Mouse (Mus musculus) left cerebral cortex, adult 2 months (tissue): ENCODE results near the gene Tnrc6b. TPM values are rescaled to one million over a fixed set of nuclear protein-coding genes. Genes with fewer than 3 reads are reported as not detected.
A peak's percentile ranks its signal among the peaks of the same experiment; 100 is the strongest.

ENCODE experiments used
- DNase-seq, 2 experiments: peaks; one replicate each; pipeline ENCODE4 v3.0.0; 2021 to 2022; ENCODE audit warnings: low spot score in 2 of 2, mixed read lengths in 1 of 2; ENCODE audit errors: extremely low spot score in 1 of 2
- H3K27ac ChIP-seq: fragments of 200-600 bp; 2 replicates; pipeline ENCODE4 v1.8.1; 2022
- H3K4me3 ChIP-seq: fragments of 200-600 bp; 2 replicates; pipeline ENCODE4 v1.8.1; 2022
- CTCF ChIP-seq: fragments of 200-600 bp; IDR thresholded peaks from 2 replicates; pipeline ENCODE4 v1.8.1; 2022; ENCODE audit warnings: antibody characterized with exemption, mild to moderate bottlenecking, moderate library complexity
- intact Hi-C: fragments of 180-260 bp; cut with DNase I; formaldehyde crosslinking; loops from one replicate; pipeline ENCODE4 v1.15.1; 2025
- total RNA-seq, 2 experiments: library from RNA; stranded (reverse); gene quantifications; 2 replicates each; pipeline ENCODE4 v1.2.3; 2021

Gene Tnrc6b
- total RNA-seq, 2 experiments from 2014 or later, result 118 to 120 TPM

DNA sequence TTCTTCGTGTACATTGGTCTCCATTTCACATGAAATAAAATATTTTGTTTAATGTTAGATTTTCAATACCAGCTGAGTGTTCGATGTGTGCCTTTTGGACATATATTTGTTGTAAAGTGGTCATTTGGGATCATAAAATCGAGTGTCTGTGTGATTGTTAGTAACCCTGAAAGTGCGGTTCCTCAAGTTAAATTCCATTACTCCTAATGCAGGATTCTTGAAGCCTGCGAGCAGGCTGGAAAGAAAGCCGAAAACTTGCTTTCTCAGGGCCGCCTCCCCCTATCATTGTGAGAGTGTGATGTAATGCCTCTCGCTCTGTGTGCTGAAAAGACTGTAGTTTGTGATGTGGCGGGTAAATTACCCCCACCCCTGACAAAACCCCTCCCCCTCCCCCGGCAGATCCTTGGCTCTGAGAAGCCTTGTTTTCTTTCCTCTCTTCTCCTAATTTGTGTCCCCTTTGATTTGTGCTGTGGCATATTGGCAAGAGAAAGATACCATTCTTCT lies 88.6 kb downstream of the Tnrc6b start:
- H3K4me3 ChIP-seq, result peak overlapping the region; percentile 89
- peak; percentile 29 to 44 for DNase-seq
- H3K27ac ChIP-seq, result peak overlapping the region; percentile 88
- TF ChIP-seq CTCF, result no peak
- intact Hi-C loops, result loop anchor here (2.0 to 5.0 kb wide), 3 partner anchors 78 to 542 kb away; partner anchors contain the start of genes Atf4 and Tnrc6b

DNA sequence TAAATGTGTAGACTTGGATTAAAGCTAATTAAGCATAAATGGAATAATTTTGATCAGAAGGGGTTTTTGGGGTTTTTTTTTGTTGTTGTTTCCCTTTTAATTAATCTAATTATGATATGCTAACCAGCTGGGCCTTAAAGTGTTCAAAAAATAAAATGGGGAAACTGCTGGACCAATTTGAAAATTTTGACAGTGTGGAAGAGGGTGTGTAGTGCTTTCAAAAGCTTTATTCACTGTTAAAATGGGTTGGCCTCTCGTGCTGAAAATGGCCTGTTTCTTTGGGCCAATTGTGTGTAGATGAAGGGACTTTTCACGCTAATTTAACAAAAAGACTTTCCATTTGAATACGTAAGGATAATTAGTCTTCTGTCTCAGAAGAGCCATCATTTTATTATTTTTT lies 89.1 kb downstream of the Tnrc6b start:
- intact Hi-C loops, result no loop called here
- H3K4me3 ChIP-seq, result peak overlapping the region; percentile 89
- no peak for DNase-seq
- TF ChIP-seq CTCF, result no peak
- peak overlapping the region; percentile 88 for H3K27ac ChIP-seq

DNA sequence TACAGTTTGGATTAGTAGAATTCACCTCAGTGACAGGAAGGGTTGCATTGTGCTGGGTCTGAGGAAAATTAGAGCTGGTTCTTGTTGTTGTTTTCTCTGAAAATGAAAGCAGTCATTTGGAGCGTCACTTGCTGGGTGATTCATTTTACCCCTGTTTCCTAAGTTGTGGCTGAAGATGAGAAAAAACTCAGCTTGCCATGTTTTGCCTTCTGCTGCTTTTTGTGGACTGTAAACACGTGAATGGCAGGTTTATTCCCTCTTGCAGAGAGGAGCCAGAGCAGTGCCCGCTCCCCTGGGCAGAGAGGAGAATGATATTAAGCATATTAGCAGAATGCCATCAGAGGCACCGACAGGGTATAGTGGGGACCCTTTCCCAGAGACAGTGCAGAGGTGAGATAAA lies 89.7 kb downstream of the Tnrc6b start:
- TF ChIP-seq CTCF, result no peak
- intact Hi-C loops, result no loop called here
- peak overlapping the region; percentile 88; the same call in 1 of the 2 replicates for H3K27ac ChIP-seq
- peak overlapping the region; percentile 89 for H3K4me3 ChIP-seq
- no peak for DNase-seq

DNA sequence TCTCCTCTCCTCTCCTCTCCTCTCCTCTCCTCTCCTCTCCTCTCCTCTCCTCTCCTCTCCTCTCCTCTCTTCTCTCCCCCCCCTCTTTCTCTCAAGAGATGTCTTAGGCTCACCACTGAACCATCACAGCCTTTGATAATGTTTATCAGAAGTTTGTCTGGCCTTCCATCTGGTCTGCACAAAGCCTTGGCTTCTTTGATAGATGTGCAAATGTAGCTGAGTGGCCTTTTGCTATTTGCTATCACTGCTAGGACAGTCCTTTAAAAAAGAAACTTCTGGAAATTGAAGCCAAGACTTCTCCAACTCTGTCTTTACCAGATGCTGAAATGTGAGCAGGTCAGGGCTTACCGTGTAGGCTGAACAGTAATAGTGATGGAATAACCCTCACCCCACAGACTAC lies 90.5 kb downstream of the Tnrc6b start:
- intact Hi-C loops, result no loop called here
- DNase-seq, result no peak
- Histone ChIP-seq H3K27ac (no peak overlapping the region), H3K4me3 (no peak overlapping the region)
- TF ChIP-seq CTCF, result no peak

DNA sequence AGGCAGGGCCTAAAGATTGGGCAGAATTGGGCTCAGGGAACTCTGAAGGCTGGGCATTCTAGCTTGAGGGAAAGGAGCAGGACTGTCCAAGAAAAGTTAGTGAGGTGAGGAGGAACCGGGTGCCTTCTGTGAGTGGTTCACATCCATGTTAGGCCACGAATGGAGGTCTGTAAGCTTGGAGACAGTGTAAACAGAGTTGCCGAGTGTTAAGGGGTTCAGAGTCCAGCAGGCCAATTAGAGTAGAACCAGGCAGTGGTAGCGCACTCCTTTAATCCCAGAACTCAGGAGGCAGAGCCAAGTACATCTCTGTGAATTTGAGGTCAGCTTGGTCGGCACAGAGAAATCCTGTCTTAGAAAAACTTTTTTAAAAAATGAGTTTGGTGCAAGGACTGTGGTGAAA lies 96.0 kb downstream of the Tnrc6b start:
- intact Hi-C loops, result no loop called here
- TF ChIP-seq CTCF, result no peak
- Histone ChIP-seq H3K4me3 (no peak overlapping the region), H3K27ac (no peak overlapping the region)
- DNase-seq, result no peak

DNA sequence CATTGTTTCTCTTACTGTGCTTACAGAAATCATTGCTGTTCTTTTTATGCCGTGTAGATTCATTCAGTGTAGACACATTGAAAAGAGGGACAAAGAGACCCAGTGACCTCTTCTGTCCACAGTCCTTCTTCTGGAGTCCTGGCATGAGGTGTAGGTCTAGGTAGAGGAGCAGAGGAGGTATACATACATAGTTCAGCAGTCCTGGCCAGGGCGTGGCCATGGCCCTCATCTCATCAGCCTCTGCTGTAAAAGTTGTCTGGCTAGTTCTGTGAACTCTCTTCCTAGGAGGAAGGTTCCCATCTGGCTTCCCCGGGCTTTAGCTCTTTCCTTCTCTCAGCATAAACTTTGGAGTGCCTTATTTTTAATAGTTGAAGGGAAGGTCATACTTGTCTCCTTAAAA lies 99.1 kb downstream of the Tnrc6b start:
- intact Hi-C loops, result no loop called here
- no peak overlapping the region for H3K4me3 ChIP-seq
- no peak for TF ChIP-seq CTCF
- H3K27ac ChIP-seq, result no peak overlapping the region
- no peak for DNase-seq

DNA sequence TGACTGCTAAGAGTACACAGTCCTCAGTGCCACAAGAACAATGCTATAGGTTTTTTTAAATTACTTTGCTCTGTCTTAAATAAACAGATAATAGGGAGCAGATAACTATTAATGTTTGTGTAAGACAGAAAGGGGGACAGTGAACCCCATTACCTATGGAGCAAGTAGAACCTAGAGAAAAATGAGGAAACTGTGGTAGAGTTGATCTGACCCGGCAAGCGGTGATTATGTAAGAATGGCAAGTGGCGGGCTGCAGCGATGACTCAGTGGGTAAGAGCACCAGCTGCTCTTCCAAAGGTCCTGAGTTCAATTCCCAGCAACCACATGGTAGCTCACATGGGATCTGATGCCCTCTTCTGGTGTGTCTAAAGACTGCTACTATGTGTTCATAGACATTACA lies 101.7 kb downstream of the Tnrc6b start:
- Histone ChIP-seq H3K27ac (no peak overlapping the region), H3K4me3 (no peak overlapping the region)
- TF ChIP-seq CTCF, result peak; percentile 5
- no peak for DNase-seq
- intact Hi-C loops, result no loop called here

DNA sequence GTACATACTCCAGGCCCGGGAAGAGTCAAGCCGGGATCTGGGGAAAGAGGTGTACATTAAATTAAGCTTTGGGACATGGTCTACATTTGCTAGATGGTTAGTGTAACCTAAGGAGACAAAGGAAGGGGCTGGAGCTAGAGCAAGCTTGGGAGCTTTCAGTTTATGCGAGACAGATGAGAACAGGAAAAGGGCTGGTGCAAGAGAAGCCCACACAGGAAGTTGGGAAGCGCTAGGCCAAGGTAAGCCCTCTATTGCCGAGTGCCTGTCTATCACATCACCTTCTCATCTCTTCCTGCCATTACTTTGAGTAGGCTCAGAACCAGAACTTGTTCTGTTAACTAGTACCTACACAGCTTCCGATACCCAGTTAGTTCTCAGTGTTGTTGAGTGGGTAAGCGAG lies 103.7 kb downstream of the Tnrc6b start:
- no peak overlapping the region for H3K4me3 ChIP-seq
- DNase-seq, result no peak
- no peak overlapping the region for H3K27ac ChIP-seq
- TF ChIP-seq CTCF, result no peak
- intact Hi-C loops, result no loop called here

DNA sequence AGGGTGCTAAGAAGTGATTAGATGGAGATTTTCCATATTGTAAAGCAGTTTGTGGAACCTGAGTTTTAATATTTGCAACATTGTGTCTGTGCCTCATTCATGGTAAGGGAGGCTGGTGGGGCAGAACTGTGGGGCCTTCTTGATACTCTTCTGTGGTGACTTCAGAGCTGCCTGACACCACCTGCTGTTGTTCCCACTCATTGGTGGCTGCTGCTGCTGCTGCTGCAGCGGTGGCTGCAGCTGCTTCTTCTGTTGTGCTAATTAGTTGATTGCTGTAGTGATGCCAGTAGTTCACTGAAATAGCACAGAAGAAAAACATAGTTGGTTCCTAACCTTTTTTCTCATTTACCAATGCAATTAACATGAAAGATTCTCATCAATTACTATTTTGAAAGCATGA lies 111.2 kb downstream of the Tnrc6b start:
- Histone ChIP-seq H3K27ac (no peak overlapping the region), H3K4me3 (no peak overlapping the region)
- no peak for TF ChIP-seq CTCF
- DNase-seq, result no peak
- intact Hi-C loops, result no loop called here

DNA sequence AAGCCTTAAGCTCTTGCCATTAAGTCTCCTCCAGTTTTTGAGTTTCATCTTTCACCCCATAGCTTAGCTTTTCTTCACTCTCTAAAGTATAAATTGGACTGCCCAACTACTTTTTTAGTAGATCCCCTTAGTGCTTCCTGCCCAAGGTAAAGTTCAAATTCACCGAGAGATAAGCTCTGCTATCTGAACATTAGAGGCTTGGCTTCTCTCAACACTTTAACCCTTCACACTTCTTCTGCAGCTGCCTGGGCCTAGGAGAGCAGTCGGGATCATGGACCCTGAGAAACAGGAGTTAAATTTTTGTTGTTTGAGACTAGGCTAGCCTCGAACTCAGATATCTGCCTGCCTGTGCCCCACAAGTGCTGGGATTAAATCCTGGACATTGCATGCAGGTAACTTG lies 120.1 kb downstream of the Tnrc6b start:
- no peak overlapping the region for H3K4me3 ChIP-seq
- H3K27ac ChIP-seq, result no peak overlapping the region
- no peak for TF ChIP-seq CTCF
- intact Hi-C loops, result no loop called here
- DNase-seq, result no peak

DNA sequence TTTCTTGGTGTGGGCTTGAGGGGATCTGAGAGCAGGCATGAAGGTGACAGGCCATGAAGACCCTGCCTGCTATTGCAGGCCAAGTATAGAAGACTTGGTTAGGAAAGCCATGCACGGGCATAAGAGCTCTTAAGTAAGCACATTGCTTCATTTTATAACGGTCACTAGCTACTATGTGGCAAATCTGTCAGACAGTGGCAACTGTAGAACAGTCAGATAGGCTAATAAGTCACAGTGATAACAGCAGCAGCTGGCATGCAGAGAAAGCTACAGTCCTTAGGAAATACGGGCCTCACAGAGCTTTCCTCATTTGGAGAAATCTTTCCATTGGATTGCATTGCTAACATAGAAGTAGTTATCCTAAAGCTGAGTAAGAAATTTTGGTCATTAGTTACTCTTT lies 121.7 kb downstream of the Tnrc6b start:
- no peak overlapping the region for H3K4me3 ChIP-seq
- intact Hi-C loops, result no loop called here
- no peak overlapping the region for H3K27ac ChIP-seq
- TF ChIP-seq CTCF, result no peak
- no peak for DNase-seq

DNA sequence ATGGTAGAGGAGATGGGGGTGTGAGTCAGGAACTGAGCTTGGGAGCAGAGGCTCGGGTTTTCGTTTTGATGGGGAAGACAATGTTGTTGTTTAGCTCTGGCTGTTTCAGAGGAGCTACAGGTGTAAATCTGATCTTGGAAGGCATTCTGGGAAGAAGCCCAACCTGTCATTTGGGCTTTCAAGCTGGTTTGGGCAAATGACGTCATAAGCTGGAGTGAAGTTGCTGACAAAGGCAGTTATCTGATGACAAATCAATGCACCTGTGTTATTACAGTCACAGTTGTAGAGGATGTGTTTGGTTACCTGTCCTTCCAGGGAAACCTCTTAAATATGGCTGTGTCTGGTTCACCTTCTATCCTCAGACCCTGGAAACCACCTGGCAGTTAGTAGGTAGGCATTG lies 125.1 kb downstream of the Tnrc6b start:
- intact Hi-C loops, result no loop called here
- DNase-seq, result no peak
- H3K27ac ChIP-seq, result no peak overlapping the region
- no peak for TF ChIP-seq CTCF
- H3K4me3 ChIP-seq, result no peak overlapping the region

DNA sequence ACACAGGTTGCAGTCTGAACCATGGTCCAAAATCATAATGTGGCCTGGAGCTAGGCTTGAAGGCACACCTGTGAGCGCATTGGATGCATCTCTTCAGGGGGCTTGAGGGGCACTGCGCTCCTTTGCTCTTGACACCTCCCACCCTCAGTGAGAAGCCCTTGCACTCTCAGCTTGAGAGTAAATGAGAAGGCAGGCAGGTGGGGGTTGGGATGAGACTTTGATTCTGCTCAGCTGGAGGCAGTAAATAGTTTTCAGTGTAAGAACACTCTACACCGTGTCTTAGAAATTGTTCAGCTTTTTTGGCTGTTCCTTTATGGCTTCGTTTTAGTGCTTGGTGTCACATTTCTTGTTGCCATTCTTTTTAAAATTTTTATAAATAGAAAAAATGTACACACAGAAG lies 127.7 kb downstream of the Tnrc6b start:
- intact Hi-C loops, result no loop called here
- Histone ChIP-seq H3K27ac (no peak overlapping the region), H3K4me3 (no peak overlapping the region)
- no peak for TF ChIP-seq CTCF
- DNase-seq, result no peak
